Mouse (Mus musculus) limb, embryonic 10.5 days (tissue): Measurements from ENCODE around the gene Suco. TPM values are rescaled to one million over a fixed set of nuclear protein-coding genes. Genes with fewer than 3 reads are reported as not detected.

Source experiments
- polyA plus RNA-seq: library from polyadenylated mRNA; unstranded; fragments of >200 nt; fragmentation: Nextera tagmentation; extraction: Ambion mirVana; gene quantifications from 2 replicates; pipeline ENCODE4 v1.2.1, GENCODE M21; 2016

Suco gene
- polyA plus RNA-seq, 1 experiment from 2014 or later, result 30.3 TPM

Other genes with a start within 250 kb of the Suco start
- not detected in 2 replicates for gene Fasl, start 88.2 kb downstream of the Suco start, polyA plus RNA-seq
- 31.4 and 39.9 TPM in 2 replicates for gene Pigc, start 92.5 kb upstream of the Suco start, polyA plus RNA-seq
- gene 4930558K02Rik, start 103.0 kb upstream of the Suco start, polyA plus RNA-seq, result not detected in 2 replicates